Mouse (Mus musculus) adrenal gland, adult 8-10 months (tissue): Measurements from ENCODE around the gene Trp53. TPM values are rescaled to one million over a fixed set of nuclear protein-coding genes. Genes with fewer than 3 reads are reported as not detected.
A peak's percentile ranks its signal among the peaks of the same experiment; 100 is the strongest.

Experiments used
- DNase-seq: peaks from one replicate; pipeline ENCODE4 v3.0.0; 2022
- microRNA-seq, 2 experiments: library from miRNA; unstranded; fragments of <30 nt; microRNA quantifications; one replicate each; pipeline ENCODE4 v1.2.0; 2022
- total RNA-seq, 4 experiments: library from RNA; stranded (reverse); gene quantifications; 2 replicates each; pipeline ENCODE4 v1.2.4; 2022

The Trp53 gene
- total RNA-seq, 4 experiments from 2014 or later: 57.6 to 71.1 (median 64.0) TPM

DNA sequence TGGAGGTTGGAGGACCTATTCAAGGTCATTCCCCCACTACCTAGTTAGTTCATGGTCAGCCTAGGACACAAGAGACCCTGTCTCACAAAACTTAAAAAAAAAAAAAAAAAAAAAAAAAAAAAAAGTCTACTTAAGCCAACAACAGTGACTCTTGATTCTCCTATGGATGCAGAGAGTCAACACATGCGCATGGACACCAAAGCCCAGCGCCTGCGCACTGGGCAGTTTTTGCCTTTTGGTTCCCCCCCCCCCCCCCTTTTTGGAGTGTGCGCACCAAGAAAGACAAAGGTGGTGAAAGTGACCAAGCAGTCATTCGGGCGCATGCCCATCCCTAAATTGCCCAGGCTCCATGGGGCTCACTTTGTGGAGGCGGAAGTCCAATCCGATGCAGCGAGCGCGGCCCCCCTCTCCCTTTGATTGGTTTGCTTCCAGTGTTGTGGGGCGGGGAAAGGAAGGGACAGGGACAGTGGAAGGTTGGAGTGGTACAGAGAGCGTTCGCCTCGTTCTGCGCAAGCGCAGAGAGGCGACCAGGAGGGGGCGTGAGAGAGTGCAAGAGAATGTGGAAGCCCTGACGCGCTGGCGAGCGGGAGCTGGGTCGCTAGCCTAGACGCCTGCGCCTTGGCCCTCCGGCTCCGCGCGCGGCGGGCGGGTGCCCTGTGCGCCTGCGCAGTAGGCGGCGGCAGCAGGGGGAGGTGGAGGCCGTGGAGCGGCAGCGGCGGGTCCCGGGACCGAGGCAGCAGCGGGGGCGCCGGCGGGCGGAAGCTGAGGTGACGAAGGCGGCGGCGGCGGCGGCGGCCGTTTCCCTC, 52.3 kb downstream of the Trp53 start, which contains the start of gene Fxr2:
Fxr2 (plus strand) TSS at position 707 of the 806 bp plus-strand sequence.
- peak; percentile 100 for DNase-seq

- peak; percentile 56 for DNase-seq
Measured at GRCm38 (mm10) chr11:69633128-69633866, 53.1 kb downstream of the Trp53 start.

- no peak for DNase-seq
Measured at GRCm38 (mm10) chr11:69635471-69635870, 55.3 kb downstream of the Trp53 start.

Small RNAs within 50 kb of the gene (microRNA-seq; reads per million reads assigned to microRNA genes)
- 0 reads per million in 2 experiments for gene Mir467f

Other genes starting within 250 kb of the Trp53 start
- gene Rnf227, start 239.9 kb upstream of the Trp53 start, total RNA-seq: 10 to 100 TPM in 1 of 4 experiments, 1 to 10 TPM in 3; 5.0 to 10.2 (median 6.7) TPM
- gene Chd3, start 211.0 kb upstream of the Trp53 start, total RNA-seq: 100 to 1,000 TPM in 2 of 4 experiments, 10 to 100 TPM in 2; 89.8 to 169 (median 115) TPM
- gene Naa38, start 184.9 kb upstream of the Trp53 start, total RNA-seq: 100 to 1,000 TPM; 138 to 160 (median 154) TPM
- gene Cyb5d1, start 184.7 kb upstream of the Trp53 start, total RNA-seq: 10 to 100 TPM; 53.9 to 65.7 (median 60.5) TPM
- 10 to 100 TPM in 2 of 4 experiments, 1 to 10 TPM in 2; 6.3 to 16.0 (median 10.4) TPM for gene Tmem88, start 182.1 kb upstream of the Trp53 start, total RNA-seq
- gene Kdm6b, start 166.7 kb upstream of the Trp53 start, total RNA-seq: 10 to 100 TPM; 20.4 to 44.2 (median 35.1) TPM
- 1 to 10 TPM in 1 of 4 experiments, under 1 TPM in 3; 0.14 to 1.0 (median 0.70) TPM for gene Dnah2, start 31.2 kb upstream of the Trp53 start, total RNA-seq
- gene Efnb3, start 20.2 kb upstream of the Trp53 start, total RNA-seq: under 1 TPM; 0.77 to 0.86 (median 0.81) TPM
- 10 to 100 TPM in 3 of 4 experiments, 1 to 10 TPM in 1; 9.1 to 11.9 (median 11.0) TPM for gene Wrap53, start 104 bp upstream of the Trp53 start, total RNA-seq
- gene Atp1b2, start 25.6 kb downstream of the Trp53 start, total RNA-seq: 10 to 100 TPM; 22.5 to 47.8 (median 38.2) TPM
- gene Shbg, start 37.5 kb downstream of the Trp53 start, total RNA-seq: not detected
- 10 to 100 TPM in 2 of 4 experiments, 1 to 10 TPM in 2; 7.3 to 17.8 (median 12.8) TPM for gene Sat2, start 41.7 kb downstream of the Trp53 start, total RNA-seq
- gene Fxr2, start 52.6 kb downstream of the Trp53 start, total RNA-seq: 100 to 1,000 TPM in 1 of 4 experiments, 10 to 100 TPM in 3; 75.8 to 112 (median 91.2) TPM
- gene Sox15, start 75.0 kb downstream of the Trp53 start, total RNA-seq: not detected
- gene Mpdu1, start 82.3 kb downstream of the Trp53 start, total RNA-seq: 100 to 1,000 TPM; 107 to 123 (median 113) TPM
- gene Cd68, start 85.8 kb downstream of the Trp53 start, total RNA-seq: 10 to 100 TPM; 17.9 to 43.8 (median 30.0) TPM
- 100 to 1,000 TPM; 500 to 614 (median 555) TPM for gene Eif4a1, start 92.1 kb downstream of the Trp53 start, total RNA-seq
- 10 to 100 TPM; 72.5 to 92.1 (median 85.0) TPM for gene Senp3, start 101.7 kb downstream of the Trp53 start, total RNA-seq
- 1 to 10 TPM; 2.5 to 7.3 (median 4.5) TPM for gene Tnfsf13, start 105.4 kb downstream of the Trp53 start, total RNA-seq
- 10 to 100 TPM; 24.1 to 47.6 (median 36.3) TPM for gene Tnfsf12, start 115.5 kb downstream of the Trp53 start, total RNA-seq
- 1 to 10 TPM; 3.4 to 8.4 (median 7.9) TPM for gene Tnfsfm13, start 115.7 kb downstream of the Trp53 start, total RNA-seq
- gene Polr2a, start 178.3 kb downstream of the Trp53 start, total RNA-seq: 100 to 1,000 TPM in 2 of 4 experiments, 10 to 100 TPM in 2; 85.2 to 125 (median 101) TPM
- gene Slc35g3, start 181.6 kb downstream of the Trp53 start, total RNA-seq: not detected
- 100 to 1,000 TPM in 2 of 4 experiments, 10 to 100 TPM in 2; 73.0 to 121 (median 97.6) TPM for gene Zbtb4, start 185.6 kb downstream of the Trp53 start, total RNA-seq
- 1 to 10 TPM; 1.5 to 8.1 (median 5.0) TPM for gene Chrnb1, start 215.6 kb downstream of the Trp53 start, total RNA-seq
- gene Fgf11, start 221.5 kb downstream of the Trp53 start, total RNA-seq: 10 to 100 TPM in 2 of 4 experiments, 1 to 10 TPM in 2; 2.5 to 32.7 (median 16.9) TPM
- gene Tmem102, start 225.3 kb downstream of the Trp53 start, total RNA-seq: 1 to 10 TPM in 1 of 4 experiments, under 1 TPM in 3; 0.45 to 1.1 (median 0.72) TPM
- gene Gm39566, start 234.9 kb downstream of the Trp53 start, total RNA-seq: not detected
- not detected for gene Spem2, start 238.1 kb downstream of the Trp53 start, total RNA-seq
- under 1 TPM in 1 of 4 experiments, not detected in 3; 0.38 TPM for gene Spem1, start 241.8 kb downstream of the Trp53 start, total RNA-seq